Mouse (Mus musculus): ENCODE results near the gene 1110017D15Rik. TPM values are rescaled to one million over a fixed set of nuclear protein-coding genes. Genes with fewer than 3 reads are reported as not detected.

The 1110017D15Rik gene
- polyA plus RNA-seq, 1 experiment from 2014 or later: 1.2 TPM

DNA sequence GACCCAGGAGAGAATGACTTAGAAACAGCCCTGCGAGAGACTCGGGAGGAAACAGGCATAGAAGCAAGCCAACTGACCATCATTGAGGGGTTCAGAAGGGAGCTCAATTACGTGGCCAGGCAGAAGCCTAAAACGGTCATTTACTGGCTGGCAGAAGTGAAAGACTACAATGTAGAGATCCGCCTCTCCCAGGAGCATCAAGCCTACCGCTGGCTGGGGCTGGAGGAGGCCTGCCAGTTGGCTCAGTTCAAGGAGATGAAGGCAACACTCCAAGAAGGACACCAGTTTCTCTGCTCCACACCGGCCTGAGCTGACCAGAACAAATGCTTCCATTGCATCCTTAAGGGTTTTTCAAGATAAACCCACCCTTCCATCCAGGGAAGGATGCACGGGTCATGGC, 36.9 kb downstream of the 1110017D15Rik start:
- no peaks in the 10 kb centered on the region for H3K27me3 ChIP-seq (ENCODE audit: control insufficient read depth, insufficient read depth, low read length)
- H3K9me3 ChIP-seq (replicated peaks; ENCODE audit: control insufficient read depth, low read length): no peaks in the 10 kb centered on the region
- peak overlapping the region; percentile 16; the same call in 1 of the 2 replicates for H3K27ac ChIP-seq (ENCODE audit: low read length)
- H3K9ac ChIP-seq (ENCODE audit: low read length): no peak overlapping the region
- peaks cover 7% of the 10 kb centered on the region; the same call in 1 of the 2 replicates for H3K4me1 ChIP-seq (ENCODE audit: control insufficient read depth, insufficient read depth, low read length)
- H3K4me2 ChIP-seq (ENCODE audit: low read depth, low read length): no peak overlapping the region
- no peak overlapping the region for H3K4me3 ChIP-seq (ENCODE audit: low read length)
- 0 out of 2 replicates have a peak, but pooled peaks have one; percentile 15 for ATAC-seq (replicated peaks; ENCODE audit: extremely low read depth, insufficient read depth, low FRiP score)
- peaks cover 3% of the 10 kb centered on the region; the same call in 1 of the 2 replicates for H3K36me3 ChIP-seq (ENCODE audit: control insufficient read depth, insufficient read depth)
- WGBS: 70% methylated on average over 8 of the region's 8 CpGs

GRCm38 (mm10) chr4:41479456-41479804, 37.7 kb downstream of the 1110017D15Rik start:
- Histone ChIP-seq H3K4me2 (ENCODE audit: low read depth, low read length) (no peak overlapping the region), H3K4me3 (ENCODE audit: low read length) (no peak overlapping the region), H3K9ac (ENCODE audit: low read length) (no peak overlapping the region), H3K9me3 (replicated peaks; ENCODE audit: control insufficient read depth, low read length) (no peaks in the 10 kb centered on the region), H3K36me3 (ENCODE audit: control insufficient read depth, insufficient read depth) (peaks cover 3% of the 10 kb centered on the region; the same call in 1 of the 2 replicates), H3K27me3 (ENCODE audit: control insufficient read depth, insufficient read depth, low read length) (no peaks in the 10 kb centered on the region), H3K27ac (ENCODE audit: low read length) (no peak overlapping the region), H3K4me1 (ENCODE audit: control insufficient read depth, insufficient read depth, low read length) (peaks cover 7% of the 10 kb centered on the region; the same call in 1 of the 2 replicates)
- 0 out of 2 replicates have a peak, but pooled peaks have one; percentile 38 for ATAC-seq (replicated peaks; ENCODE audit: extremely low read depth, insufficient read depth, low FRiP score)
- WGBS: 68% methylated on average over 1 of the region's 1 CpGs

DNA sequence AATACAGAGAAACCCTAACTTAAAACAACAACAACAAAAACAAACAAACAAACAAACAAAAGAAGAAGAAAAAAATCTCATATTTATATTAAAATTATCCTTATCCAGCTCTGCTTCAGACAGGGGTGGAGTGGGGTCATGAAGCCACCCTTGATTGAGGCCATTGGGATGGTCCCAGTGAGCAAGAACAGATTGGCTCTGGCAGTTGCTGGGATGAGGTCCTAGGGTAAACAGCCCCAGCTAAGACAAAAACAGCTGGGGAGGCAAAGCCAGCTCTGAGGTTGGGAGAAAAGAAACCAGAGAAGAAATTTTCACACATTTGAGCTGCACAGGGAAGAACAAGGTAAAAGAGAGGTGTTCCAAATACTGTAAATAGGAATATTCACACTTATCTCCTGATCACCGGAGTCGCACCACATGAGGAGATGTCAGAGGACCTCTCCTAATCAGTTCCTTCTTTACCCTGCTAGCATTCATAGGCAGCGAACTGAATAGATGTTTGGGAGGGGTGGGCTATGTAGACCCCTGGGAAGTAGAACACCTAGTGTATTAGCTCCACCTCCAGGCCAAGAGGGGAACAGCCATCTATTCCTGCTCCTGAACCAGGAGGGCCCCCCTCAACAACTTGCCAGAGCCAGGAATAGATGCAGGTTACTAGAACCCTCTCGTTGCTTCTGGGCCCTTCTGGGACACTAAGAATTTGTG, 38.2 kb downstream of the 1110017D15Rik start:
- WGBS: 61% methylated on average over 4 of the region's 4 CpGs

DNA sequence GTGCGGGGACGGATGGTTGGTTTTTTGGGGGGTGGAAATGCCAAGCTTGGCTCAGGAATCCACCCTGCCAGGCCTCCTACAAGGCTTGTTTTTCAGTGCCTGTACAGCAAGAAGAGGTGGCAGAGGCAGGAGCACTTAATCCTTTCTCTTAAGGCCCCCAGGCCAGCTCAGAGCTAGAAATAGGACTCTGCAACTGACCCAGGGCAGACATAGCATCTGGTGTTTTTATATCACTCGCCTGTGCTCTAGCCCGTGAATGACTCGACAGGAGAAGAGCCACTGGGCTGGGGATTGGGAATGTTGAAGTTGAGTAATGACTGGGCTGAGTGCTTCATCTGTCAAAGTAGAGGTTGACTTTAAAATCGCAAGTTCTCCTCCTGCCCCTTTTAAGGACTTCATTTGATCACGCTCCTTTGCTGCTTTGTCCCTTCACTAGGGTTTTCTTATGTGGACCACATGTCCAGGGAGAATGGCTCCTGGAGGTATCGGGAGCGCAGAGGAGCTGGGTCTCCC, 39.4 kb downstream of the 1110017D15Rik start:
- 80% methylated on average over 9 of the region's 9 CpGs for WGBS
- peaks cover 3% of the 10 kb centered on the region; the same call in 1 of the 2 replicates for H3K36me3 ChIP-seq (ENCODE audit: control insufficient read depth, insufficient read depth)
- no peaks in the 10 kb centered on the region for H3K27me3 ChIP-seq (ENCODE audit: control insufficient read depth, insufficient read depth, low read length)
- H3K9ac ChIP-seq (ENCODE audit: low read length): no peak overlapping the region
- ATAC-seq (replicated peaks; ENCODE audit: extremely low read depth, insufficient read depth, low FRiP score): no peak
- no peaks in the 10 kb centered on the region for H3K9me3 ChIP-seq (replicated peaks; ENCODE audit: control insufficient read depth, low read length)
- peaks cover 7% of the 10 kb centered on the region; the same call in 1 of the 2 replicates for H3K4me1 ChIP-seq (ENCODE audit: control insufficient read depth, insufficient read depth, low read length)
- no peak overlapping the region for H3K27ac ChIP-seq (ENCODE audit: low read length)
- H3K4me2 ChIP-seq (ENCODE audit: low read depth, low read length): no peak overlapping the region
- no peak overlapping the region for H3K4me3 ChIP-seq (ENCODE audit: low read length)

More for the DNA sequence above, 38.2 kb downstream of the 1110017D15Rik start:
- ATAC-seq (replicated peaks; ENCODE audit: extremely low read depth, insufficient read depth, low FRiP score): no peak
- Histone ChIP-seq H3K9ac (ENCODE audit: low read length) (no peak overlapping the region), H3K4me1 (ENCODE audit: control insufficient read depth, insufficient read depth, low read length) (peaks cover 7% of the 10 kb centered on the region; the same call in 1 of the 2 replicates), H3K27me3 (ENCODE audit: control insufficient read depth, insufficient read depth, low read length) (no peaks in the 10 kb centered on the region), H3K4me3 (ENCODE audit: low read length) (no peak overlapping the region), H3K36me3 (ENCODE audit: control insufficient read depth, insufficient read depth) (peaks cover 3% of the 10 kb centered on the region; the same call in 1 of the 2 replicates), H3K4me2 (ENCODE audit: low read depth, low read length) (no peak overlapping the region), H3K27ac (ENCODE audit: low read length) (peak overlapping the region; percentile 15; the same call in 1 of the 2 replicates), H3K9me3 (replicated peaks; ENCODE audit: control insufficient read depth, low read length) (no peaks in the 10 kb centered on the region)

GRCm38 (mm10) chr4:41471384-41471689, 45.8 kb downstream of the 1110017D15Rik start:
- H3K27me3 ChIP-seq (ENCODE audit: control insufficient read depth, insufficient read depth, low read length): no peaks in the 10 kb centered on the region
- H3K4me2 ChIP-seq (ENCODE audit: low read depth, low read length): no peak overlapping the region
- ATAC-seq (replicated peaks; ENCODE audit: extremely low read depth, insufficient read depth, low FRiP score): no peak
- H3K36me3 ChIP-seq (ENCODE audit: control insufficient read depth, insufficient read depth): no peaks in the 10 kb centered on the region
- 71% methylated on average over 1 of the region's 1 CpGs for WGBS
- H3K4me3 ChIP-seq (ENCODE audit: low read length): no peak overlapping the region
- H3K9ac ChIP-seq (ENCODE audit: low read length): no peak overlapping the region
- H3K4me1 ChIP-seq (ENCODE audit: control insufficient read depth, insufficient read depth, low read length): peaks cover 8% of the 10 kb centered on the region; the same call in 1 of the 2 replicates
- no peaks in the 10 kb centered on the region for H3K9me3 ChIP-seq (replicated peaks; ENCODE audit: control insufficient read depth, low read length)
- no peak overlapping the region for H3K27ac ChIP-seq (ENCODE audit: low read length)

DNA sequence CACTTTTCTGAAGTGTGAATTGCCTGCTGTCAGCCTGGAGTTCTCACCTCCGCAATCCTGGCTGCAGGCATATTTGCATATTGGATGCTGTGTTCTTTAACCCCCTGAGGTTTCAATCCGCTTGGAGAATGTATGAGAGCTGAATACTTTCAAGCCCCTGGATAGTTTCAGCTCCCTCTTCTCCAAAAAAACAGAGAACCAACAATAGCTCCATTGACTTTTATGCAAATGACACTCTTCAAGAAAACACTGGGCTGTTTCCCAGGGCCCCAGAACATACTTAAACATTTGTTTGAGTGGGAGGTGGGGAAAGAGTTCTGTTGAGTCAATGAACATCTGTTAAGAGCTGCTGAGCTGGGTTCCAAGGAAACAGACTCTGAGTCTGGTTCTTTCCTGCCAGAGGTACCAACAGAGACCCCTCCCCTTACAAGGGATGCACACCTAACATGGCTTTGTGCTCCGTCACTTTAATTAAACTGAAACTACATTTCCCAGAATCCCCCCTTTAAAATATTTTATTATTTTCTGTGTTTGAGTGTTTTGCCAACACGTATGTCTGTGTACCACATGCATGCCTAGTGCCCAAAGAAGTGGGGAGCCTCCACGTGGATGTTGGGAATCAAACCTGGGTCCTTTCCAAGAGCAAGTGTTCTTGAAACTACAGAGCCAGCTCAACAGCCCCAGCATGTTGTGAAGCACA, 46.3 kb downstream of the 1110017D15Rik start:
- H3K9me3 ChIP-seq (replicated peaks; ENCODE audit: control insufficient read depth, low read length): no peaks in the 10 kb centered on the region
- H3K27me3 ChIP-seq (ENCODE audit: control insufficient read depth, insufficient read depth, low read length): no peaks in the 10 kb centered on the region
- H3K9ac ChIP-seq (ENCODE audit: low read length): no peak overlapping the region
- no peak overlapping the region for H3K4me3 ChIP-seq (ENCODE audit: low read length)
- ATAC-seq (replicated peaks; ENCODE audit: extremely low read depth, insufficient read depth, low FRiP score): no peak
- H3K27ac ChIP-seq (ENCODE audit: low read length): no peak overlapping the region
- no peaks in the 10 kb centered on the region for H3K36me3 ChIP-seq (ENCODE audit: control insufficient read depth, insufficient read depth)
- H3K4me2 ChIP-seq (ENCODE audit: low read depth, low read length): no peak overlapping the region
- peaks cover 8% of the 10 kb centered on the region; the same call in 1 of the 2 replicates for H3K4me1 ChIP-seq (ENCODE audit: control insufficient read depth, insufficient read depth, low read length)
- WGBS: 53% methylated on average over 5 of the region's 5 CpGs

DNA sequence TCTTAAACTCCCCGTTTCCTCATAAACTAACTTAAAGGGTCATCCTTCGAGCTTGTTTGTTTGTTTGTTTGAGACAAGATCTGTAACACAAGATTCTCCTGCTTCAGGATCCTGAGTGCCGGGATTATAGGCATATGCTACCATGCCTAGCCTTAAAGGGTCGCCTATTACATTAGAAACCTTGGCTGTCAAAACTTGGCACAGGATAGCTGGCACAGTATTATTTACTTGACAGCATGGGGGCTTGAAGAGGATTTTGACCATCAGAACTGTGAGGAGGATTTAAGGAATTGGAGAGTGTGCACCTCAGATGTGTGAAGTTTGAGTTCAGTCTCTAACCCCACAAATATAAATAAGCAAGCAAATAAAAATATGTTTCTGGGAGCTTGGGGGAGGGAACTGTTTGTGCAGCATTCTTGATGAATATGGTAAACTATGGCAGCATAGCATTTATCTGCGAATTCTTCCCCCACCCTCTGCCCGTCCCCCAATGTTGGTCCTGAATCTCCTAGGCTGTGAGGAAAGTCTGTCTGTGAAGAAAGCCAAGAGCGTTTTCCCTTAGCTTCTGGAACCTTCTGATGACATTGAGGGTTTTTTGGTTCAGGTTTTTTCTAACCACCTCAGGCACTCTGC, 47.0 kb downstream of the 1110017D15Rik start:
- no peak for ATAC-seq (replicated peaks; ENCODE audit: extremely low read depth, insufficient read depth, low FRiP score)
- H3K27me3 ChIP-seq (ENCODE audit: control insufficient read depth, insufficient read depth, low read length): no peaks in the 10 kb centered on the region
- WGBS: 57% methylated on average over 7 of the region's 7 CpGs
- no peak overlapping the region for H3K4me3 ChIP-seq (ENCODE audit: low read length)
- H3K9ac ChIP-seq (ENCODE audit: low read length): no peak overlapping the region
- no peak overlapping the region for H3K4me2 ChIP-seq (ENCODE audit: low read depth, low read length)
- no peak overlapping the region for H3K27ac ChIP-seq (ENCODE audit: low read length)
- H3K36me3 ChIP-seq (ENCODE audit: control insufficient read depth, insufficient read depth): no peaks in the 10 kb centered on the region
- peaks cover 11% of the 10 kb centered on the region for H3K4me1 ChIP-seq (ENCODE audit: control insufficient read depth, insufficient read depth, low read length)
- no peaks in the 10 kb centered on the region for H3K9me3 ChIP-seq (replicated peaks; ENCODE audit: control insufficient read depth, low read length)

DNA sequence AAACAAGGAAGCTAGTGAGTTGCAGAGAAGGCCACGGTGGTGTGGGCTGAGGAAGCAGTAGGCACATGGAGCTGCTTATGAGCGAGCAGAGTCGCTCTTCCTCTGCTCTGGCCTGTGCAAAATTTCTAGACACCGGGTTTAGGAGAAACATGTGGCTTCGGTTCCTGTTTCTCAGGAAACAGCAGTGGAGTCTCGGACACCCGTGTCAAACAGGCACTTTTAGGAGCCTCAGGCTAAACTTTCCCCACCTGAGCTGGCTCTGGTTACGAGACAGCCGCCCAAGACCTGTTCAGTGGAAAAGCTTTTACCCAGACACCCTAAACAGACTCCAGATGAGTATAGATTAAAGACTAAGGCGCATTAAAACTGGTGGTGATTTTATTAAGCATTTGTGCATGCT, 47.9 kb downstream of the 1110017D15Rik start:
- ATAC-seq (replicated peaks; ENCODE audit: extremely low read depth, insufficient read depth, low FRiP score): no peak
- H3K36me3 ChIP-seq (ENCODE audit: control insufficient read depth, insufficient read depth): no peaks in the 10 kb centered on the region
- WGBS: 77% methylated on average over 10 of the region's 10 CpGs
- H3K27me3 ChIP-seq (ENCODE audit: control insufficient read depth, insufficient read depth, low read length): no peaks in the 10 kb centered on the region
- no peaks in the 10 kb centered on the region for H3K9me3 ChIP-seq (replicated peaks; ENCODE audit: control insufficient read depth, low read length)
- no peak overlapping the region for H3K4me3 ChIP-seq (ENCODE audit: low read length)
- no peak overlapping the region for H3K27ac ChIP-seq (ENCODE audit: low read length)
- peaks cover 11% of the 10 kb centered on the region for H3K4me1 ChIP-seq (ENCODE audit: control insufficient read depth, insufficient read depth, low read length)
- no peak overlapping the region for H3K9ac ChIP-seq (ENCODE audit: low read length)
- no peak overlapping the region for H3K4me2 ChIP-seq (ENCODE audit: low read depth, low read length)
